Mouse (Mus musculus) adrenal gland, adult 2 months (tissue): ENCODE data around the gene Actr10. TPM values are rescaled to one million over a fixed set of nuclear protein-coding genes. Genes with fewer than 3 reads are reported as not detected.

Source experiments
- polyA plus RNA-seq: library from polyadenylated mRNA; depleted of rRNA; stranded (reverse); fragments of >200 nt; gene quantifications from 2 replicates; pipeline ENCODE4 v1.2.3, GENCODE M21; 2012; rRNA removed
- total RNA-seq, 2 experiments: library from RNA; stranded (reverse); gene quantifications; 2 replicates each; pipeline ENCODE4 v1.2.3; 2021

Actr10 gene
- total and polyA plus RNA-seq, 3 experiments: 11.1 to 229 (median 192) TPM

Other genes with a start within 250 kb of the Actr10 start
- gene Frmd6, start 112.3 kb upstream of the Actr10 start, total RNA-seq: 10 to 100 TPM; 55.3 to 72.0 TPM
- gene Frmd6, start 112.3 kb upstream of the Actr10 start, polyA plus RNA-seq: 15.3 and 16.3 TPM in 2 replicates
- gene Psma3, start 36.8 kb downstream of the Actr10 start, total RNA-seq: 100 to 1,000 TPM; 369 to 448 TPM
- gene Psma3, start 36.8 kb downstream of the Actr10 start, polyA plus RNA-seq: 6.2 and 6.8 TPM in 2 replicates
- gene Arid4a, start 78.1 kb downstream of the Actr10 start, total RNA-seq: 10 to 100 TPM; 19.0 to 20.1 TPM
- 1.7 and 1.8 TPM in 2 replicates for gene Arid4a, start 78.1 kb downstream of the Actr10 start, polyA plus RNA-seq
- 1 to 10 TPM; 7.5 to 7.6 TPM for gene Tomm20l, start 173.6 kb downstream of the Actr10 start, total RNA-seq
- 0.30 and 0.82 TPM in 2 replicates for gene Tomm20l, start 173.6 kb downstream of the Actr10 start, polyA plus RNA-seq
- gene Timm9, start 198.8 kb downstream of the Actr10 start, total RNA-seq: 10 to 100 TPM; 44.1 to 52.0 TPM
- gene Timm9, start 198.8 kb downstream of the Actr10 start, polyA plus RNA-seq: 10.7 and 11.0 TPM in 2 replicates
- gene 2700049A03Rik, start 199.0 kb downstream of the Actr10 start, total RNA-seq: 1 to 10 TPM; 8.3 to 8.7 TPM
- 2.4 and 2.7 TPM in 2 replicates for gene 2700049A03Rik, start 199.0 kb downstream of the Actr10 start, polyA plus RNA-seq